Mouse (Mus musculus) layer of hippocampus, adult 18-20 months (tissue): ENCODE measurements at regions not wholly inside any gene's neighbourhood (a gene's known extent, or its start where the extent isn't known, plus 50 kb on each side); places are given as distances from the start of the nearest gene placed in this dataset.

Source experiments
- DNase-seq, 2 experiments: peaks; one replicate each; pipeline ENCODE4 v3.0.0; 2022; ENCODE audit warnings: low spot score in 2 of 2
- microRNA-seq, 2 experiments: library from miRNA; unstranded; fragments of <30 nt; microRNA quantifications; one replicate each; pipeline ENCODE4 v1.2.0; 2021

- DNase-seq, result no peak
Measured at GRCm38 (mm10) chr8:34233705-34234104, 122.2 kb upstream of the Gm10131 start.

- no peak for DNase-seq
Measured at GRCm38 (mm10) chr8:34229477-34229876, 117.9 kb upstream of the Gm10131 start.

- no peak for DNase-seq
Measured at GRCm38 (mm10) chr8:34225011-34225890, 113.7 kb upstream of the Gm10131 start.

GRCm38 (mm10) chr8:34222187-34222586 is 110.7 kb upstream of the Gm10131 start:
- DNase-seq, result no peak

Small RNAs in the stretch of these regions (microRNA-seq; reads per million reads assigned to microRNA genes)
- 0 reads per million in 2 experiments for gene Gm23177
